Mouse (Mus musculus): ENCODE measurements at regions not wholly inside any gene's neighbourhood (a gene's known extent, or its start where the extent isn't known, plus 50 kb on each side); places are given as distances from the start of the nearest gene placed in this dataset.

DNA sequence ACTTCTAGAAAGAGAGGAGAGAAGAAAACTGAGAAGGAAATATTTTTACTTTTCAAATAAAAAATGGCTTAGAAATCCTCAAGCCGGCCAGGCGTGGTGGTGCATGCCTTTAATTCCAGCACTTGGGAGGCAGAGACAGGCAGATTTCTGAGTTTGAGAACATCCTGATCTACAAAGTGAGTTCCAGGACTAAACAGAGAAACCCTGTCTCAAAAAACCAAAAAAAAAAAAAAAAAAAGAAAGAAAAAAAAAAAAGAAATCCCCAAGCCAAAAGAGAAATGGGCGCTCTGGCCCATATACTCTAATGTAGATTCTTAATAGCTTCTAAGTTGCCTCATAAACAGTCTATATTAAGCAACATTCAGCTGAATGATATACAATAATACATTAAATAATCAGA lies 479.3 kb downstream of the Arl4a start:
- H3K4me3 ChIP-seq = no peak overlapping the region
- 91% methylated on average over 3 of the region's 3 CpGs for WGBS
- H3K27me3 ChIP-seq (ENCODE audit: control insufficient read depth, insufficient read depth, low read length) = no peaks in the 10 kb centered on the region
- H3K27ac ChIP-seq = no peak overlapping the region
- DNase-seq = no peak
- H3K79me2 ChIP-seq (replicated peaks; ENCODE audit: control insufficient read depth, insufficient read depth, low read length) = no peaks in the 10 kb centered on the region
- no peaks in the 10 kb centered on the region for H3K4me1 ChIP-seq (ENCODE audit: control insufficient read depth, insufficient read depth, low read length)
- TF ChIP-seq POLR2A (IDR thresholded peaks at IDR 0.05; ENCODE audit: insufficient read depth, low read depth, low read length) (no peak), EP300 (IDR thresholded peaks at IDR 0.05; ENCODE audit: insufficient read depth, low read depth, low read length) (no peak), CTCF (IDR thresholded peaks at IDR 0.05) (no peak)
- intact Hi-C loops (cut with DNase I) = no loop called here
- H3K9ac ChIP-seq (ENCODE audit: low read depth, low read length) = no peak overlapping the region
- no peaks in the 10 kb centered on the region for H3K36me3 ChIP-seq (ENCODE audit: control insufficient read depth, insufficient read depth, low read length)

DNA sequence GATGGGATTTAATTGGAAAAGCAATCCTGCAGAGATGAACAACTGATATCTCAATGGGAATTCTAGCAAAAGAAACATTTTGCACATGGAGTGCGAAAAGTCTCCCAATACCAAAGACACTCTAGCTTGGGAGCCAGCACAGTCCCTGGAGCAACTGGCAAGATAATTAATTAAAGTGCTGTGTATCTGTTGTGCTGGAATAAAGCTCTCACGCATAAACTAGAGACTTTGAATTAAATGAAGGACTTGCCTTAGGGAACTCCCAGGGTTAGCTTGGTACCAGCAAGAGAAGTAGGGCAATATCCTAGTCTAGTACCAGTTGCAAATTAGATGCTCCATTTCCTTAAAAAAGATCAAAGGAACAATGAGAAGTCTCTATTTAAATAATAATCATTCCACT lies 501.5 kb downstream of the Arl4a start:
- intact Hi-C loops (cut with DNase I) = no loop called here
- Histone ChIP-seq H3K9ac (ENCODE audit: low read depth, low read length) (no peak overlapping the region), H3K4me1 (ENCODE audit: control insufficient read depth, insufficient read depth, low read length) (no peaks in the 10 kb centered on the region), H3K79me2 (replicated peaks; ENCODE audit: control insufficient read depth, insufficient read depth, low read length) (no peaks in the 10 kb centered on the region), H3K27me3 (ENCODE audit: control insufficient read depth, insufficient read depth, low read length) (no peaks in the 10 kb centered on the region), H3K36me3 (ENCODE audit: control insufficient read depth, insufficient read depth, low read length) (no peaks in the 10 kb centered on the region), H3K4me3 (no peak overlapping the region), H3K27ac (no peak overlapping the region)
- no peak for DNase-seq
- TF ChIP-seq EP300 (IDR thresholded peaks at IDR 0.05; ENCODE audit: insufficient read depth, low read depth, low read length) (no peak), POLR2A (IDR thresholded peaks at IDR 0.05; ENCODE audit: insufficient read depth, low read depth, low read length) (no peak), CTCF (IDR thresholded peaks at IDR 0.05) (no peak)
- 84% methylated on average over 2 of the region's 2 CpGs for WGBS

DNA sequence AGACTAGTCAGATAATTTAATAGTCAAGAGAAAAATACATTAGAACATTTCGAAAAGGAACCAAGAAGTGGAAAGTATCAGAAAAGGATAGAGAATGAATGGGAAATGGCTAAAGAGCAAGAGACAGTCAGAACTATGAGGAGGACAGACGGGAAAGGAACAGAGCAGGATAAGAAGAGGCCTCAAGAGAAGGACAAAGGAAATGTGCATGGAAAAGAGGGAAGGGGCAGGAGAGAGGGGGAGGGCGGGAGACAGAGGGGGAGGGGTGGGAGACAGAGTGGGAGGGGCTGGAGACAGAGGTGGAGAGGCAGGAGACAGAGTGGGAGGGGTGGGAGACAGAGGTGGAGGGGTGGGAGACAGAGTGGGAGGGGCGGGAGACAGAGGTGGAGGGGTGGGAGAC lies 509.7 kb downstream of the Arl4a start:
- WGBS = 68% methylated on average over 3 of the region's 4 CpGs
- no peaks in the 10 kb centered on the region for H3K27me3 ChIP-seq (ENCODE audit: control insufficient read depth, insufficient read depth, low read length)
- H3K36me3 ChIP-seq (ENCODE audit: control insufficient read depth, insufficient read depth, low read length) = no peaks in the 10 kb centered on the region

DNA sequence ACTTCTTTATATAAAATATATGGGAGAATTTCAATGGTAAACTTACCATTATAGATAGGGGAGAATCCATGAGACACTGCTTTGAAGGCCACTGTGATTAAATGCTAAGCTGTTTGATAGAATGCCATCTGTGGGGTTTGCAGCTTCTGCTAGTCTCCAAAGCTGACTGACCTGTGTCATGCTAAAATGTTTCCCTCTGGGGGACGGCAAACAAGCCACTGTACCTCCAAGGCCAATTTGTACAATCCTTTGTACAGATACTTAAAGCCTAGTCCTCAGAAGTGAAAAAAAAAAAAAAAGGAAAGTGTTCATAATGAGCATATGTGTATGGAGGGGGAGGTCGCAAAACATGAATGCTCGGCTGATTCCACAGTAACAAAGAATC lies 510.6 kb downstream of the Arl4a start:
- WGBS = 84% methylated on average over 3 of the region's 3 CpGs
- H3K79me2 ChIP-seq (replicated peaks; ENCODE audit: control insufficient read depth, insufficient read depth, low read length) = no peaks in the 10 kb centered on the region
- no peaks in the 10 kb centered on the region for H3K4me1 ChIP-seq (ENCODE audit: control insufficient read depth, insufficient read depth, low read length)
- intact Hi-C loops (cut with DNase I) = no loop called here
- H3K9ac ChIP-seq (ENCODE audit: low read depth, low read length) = no peak overlapping the region
- no peak for DNase-seq
- H3K27me3 ChIP-seq (ENCODE audit: control insufficient read depth, insufficient read depth, low read length) = no peaks in the 10 kb centered on the region
- no peak overlapping the region for H3K4me3 ChIP-seq
- H3K27ac ChIP-seq = no peak overlapping the region
- no peaks in the 10 kb centered on the region for H3K36me3 ChIP-seq (ENCODE audit: control insufficient read depth, insufficient read depth, low read length)
- TF ChIP-seq CTCF (IDR thresholded peaks at IDR 0.05) (no peak), EP300 (IDR thresholded peaks at IDR 0.05; ENCODE audit: insufficient read depth, low read depth, low read length) (no peak), POLR2A (IDR thresholded peaks at IDR 0.05; ENCODE audit: insufficient read depth, low read depth, low read length) (no peak)

More for the DNA sequence above, 509.7 kb downstream of the Arl4a start:
- TF ChIP-seq CTCF (IDR thresholded peaks at IDR 0.05) (no peak), POLR2A (IDR thresholded peaks at IDR 0.05; ENCODE audit: insufficient read depth, low read depth, low read length) (no peak), EP300 (IDR thresholded peaks at IDR 0.05; ENCODE audit: insufficient read depth, low read depth, low read length) (no peak)
- DNase-seq = no peak
- Histone ChIP-seq H3K79me2 (replicated peaks; ENCODE audit: control insufficient read depth, insufficient read depth, low read length) (no peaks in the 10 kb centered on the region), H3K27ac (no peak overlapping the region), H3K9ac (ENCODE audit: low read depth, low read length) (no peak overlapping the region), H3K4me1 (ENCODE audit: control insufficient read depth, insufficient read depth, low read length) (no peaks in the 10 kb centered on the region), H3K4me3 (no peak overlapping the region)
- intact Hi-C loops (cut with DNase I) = no loop called here

DNA sequence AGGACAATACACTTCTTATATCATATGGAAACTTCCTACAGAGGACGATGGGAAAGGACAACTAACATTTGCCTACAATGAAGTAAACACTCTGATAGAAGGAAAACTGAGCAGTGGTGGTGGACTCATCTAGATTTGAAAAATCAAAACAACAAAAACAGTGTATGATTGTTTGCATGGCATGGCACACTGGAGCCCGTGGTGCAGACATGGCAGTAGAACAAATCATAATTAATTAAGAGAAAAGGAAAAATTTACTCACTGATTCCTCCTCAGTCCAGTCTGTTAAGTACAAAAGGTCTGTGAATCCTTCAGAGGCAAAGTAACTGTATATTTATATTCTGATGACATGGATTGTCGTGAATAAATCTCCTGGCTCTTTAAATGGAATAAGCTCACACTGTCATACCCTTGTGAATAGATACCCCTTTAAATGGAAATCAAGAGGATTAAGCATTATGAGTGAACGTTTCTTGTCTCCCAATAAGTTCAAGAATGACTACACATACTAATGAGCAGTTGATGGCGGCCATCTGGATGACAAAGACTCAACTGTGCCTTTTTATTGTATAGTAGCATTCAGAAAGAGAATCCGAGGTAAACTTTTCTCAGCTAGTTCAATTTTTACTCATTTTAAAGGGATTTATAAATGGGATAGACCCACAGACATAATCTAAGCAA lies 511.1 kb downstream of the Arl4a start:
- TF ChIP-seq CTCF (IDR thresholded peaks at IDR 0.05) (no peak), POLR2A (IDR thresholded peaks at IDR 0.05; ENCODE audit: insufficient read depth, low read depth, low read length) (no peak), EP300 (IDR thresholded peaks at IDR 0.05; ENCODE audit: insufficient read depth, low read depth, low read length) (no peak)
- Histone ChIP-seq H3K79me2 (replicated peaks; ENCODE audit: control insufficient read depth, insufficient read depth, low read length) (no peaks in the 10 kb centered on the region), H3K36me3 (ENCODE audit: control insufficient read depth, insufficient read depth, low read length) (no peaks in the 10 kb centered on the region), H3K27me3 (ENCODE audit: control insufficient read depth, insufficient read depth, low read length) (no peaks in the 10 kb centered on the region), H3K4me3 (no peak overlapping the region), H3K27ac (no peak overlapping the region), H3K4me1 (ENCODE audit: control insufficient read depth, insufficient read depth, low read length) (no peaks in the 10 kb centered on the region), H3K9ac (ENCODE audit: low read depth, low read length) (no peak overlapping the region)
- 66% methylated on average over 6 of the region's 6 CpGs for WGBS
- DNase-seq = no peak
- intact Hi-C loops (cut with DNase I) = no loop called here

DNA sequence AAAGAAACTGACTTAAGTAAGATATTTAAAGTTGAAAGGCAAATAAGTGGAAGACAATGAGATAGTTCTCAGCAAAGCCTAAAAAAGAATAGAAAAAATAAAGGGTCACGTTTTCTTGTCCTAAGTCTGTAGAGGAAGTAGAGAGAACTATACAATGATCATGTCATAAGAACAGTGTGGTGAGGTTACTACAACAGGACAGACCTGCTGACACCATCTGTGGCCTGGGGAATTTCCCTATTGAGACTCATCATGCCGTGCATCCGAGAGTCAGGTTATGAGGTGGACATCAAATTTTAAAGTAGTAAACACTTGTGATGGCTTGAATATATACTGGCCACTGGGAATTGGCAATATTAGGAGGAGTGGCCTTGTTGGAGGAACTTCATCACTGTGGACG lies 522.1 kb downstream of the Arl4a start:
- no peak for DNase-seq
- WGBS = 69% methylated on average over 4 of the region's 4 CpGs
- H3K36me3 ChIP-seq (ENCODE audit: control insufficient read depth, insufficient read depth, low read length) = no peaks in the 10 kb centered on the region
- no peaks in the 10 kb centered on the region for H3K79me2 ChIP-seq (replicated peaks; ENCODE audit: control insufficient read depth, insufficient read depth, low read length)
- TF ChIP-seq POLR2A (IDR thresholded peaks at IDR 0.05; ENCODE audit: insufficient read depth, low read depth, low read length) = no peak
- TF ChIP-seq EP300 (IDR thresholded peaks at IDR 0.05; ENCODE audit: insufficient read depth, low read depth, low read length) = no peak
- no peak for TF ChIP-seq CTCF (IDR thresholded peaks at IDR 0.05)
- intact Hi-C loops (cut with DNase I) = no loop called here
- H3K27me3 ChIP-seq (ENCODE audit: control insufficient read depth, insufficient read depth, low read length) = no peaks in the 10 kb centered on the region
- no peak overlapping the region for H3K4me3 ChIP-seq
- no peak overlapping the region for H3K27ac ChIP-seq
- no peaks in the 10 kb centered on the region for H3K4me1 ChIP-seq (ENCODE audit: control insufficient read depth, insufficient read depth, low read length)
- no peak overlapping the region for H3K9ac ChIP-seq (ENCODE audit: low read depth, low read length)
